Mouse (Mus musculus): Measurements from ENCODE around the gene Stk38l. TPM values are rescaled to one million over a fixed set of nuclear protein-coding genes. Genes with fewer than 3 reads are reported as not detected.

Stk38l gene
- polyA plus RNA-seq, 1 experiment from 2014 or later: 14.7 TPM

DNA sequence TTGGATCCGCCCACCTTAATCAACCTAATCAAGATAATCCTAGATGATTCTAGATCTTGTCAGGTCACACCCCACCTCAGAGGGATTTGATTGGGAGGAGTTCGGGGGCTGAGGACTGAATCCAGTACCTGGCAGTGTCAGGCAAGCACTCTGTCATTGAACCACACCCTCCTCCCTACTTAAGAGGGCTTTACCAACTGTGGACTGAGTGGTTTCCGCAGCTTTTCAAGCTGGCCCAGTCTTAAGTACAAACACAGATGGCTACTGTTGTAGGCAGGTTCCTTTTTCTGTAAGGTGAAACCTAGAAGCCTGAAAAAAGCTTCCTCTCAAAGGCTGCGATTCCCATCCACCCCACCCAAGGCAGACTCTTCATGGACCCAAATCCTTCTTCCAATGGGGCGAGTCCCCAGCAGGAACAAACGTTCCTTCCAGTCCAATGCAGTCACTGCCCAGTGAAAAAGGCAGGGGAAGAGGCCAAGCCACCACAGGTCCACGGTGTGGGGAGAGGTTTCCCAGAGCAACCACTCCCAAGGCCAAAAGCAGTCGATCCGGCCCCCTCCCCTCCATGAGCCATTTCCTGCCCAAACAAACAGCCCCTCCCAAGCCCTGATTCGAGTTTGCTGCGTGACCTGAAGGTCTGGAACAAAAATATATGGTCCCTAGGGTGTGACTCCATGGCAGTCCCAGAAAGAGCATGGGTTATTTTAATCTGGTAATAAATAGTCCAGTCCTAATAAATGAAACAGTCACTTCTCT, 22.5 kb upstream of the Stk38l start:
- no peak for ATAC-seq (ENCODE audit: low FRiP score, low read depth)
- H3K27ac ChIP-seq (replicated peaks): no peak overlapping the region
- H3K4me2 ChIP-seq: no peak overlapping the region
- no peaks in the 10 kb centered on the region for H3K9me3 ChIP-seq
- no peak overlapping the region for H3K4me3 ChIP-seq
- WGBS: 74% methylated on average over 11 of the region's 11 CpGs
- H3K36me3 ChIP-seq: no peaks in the 10 kb centered on the region
- no peak overlapping the region for H3K9ac ChIP-seq
- no peaks in the 10 kb centered on the region for H3K4me1 ChIP-seq (replicated peaks)
- H3K27me3 ChIP-seq: no peaks in the 10 kb centered on the region

DNA sequence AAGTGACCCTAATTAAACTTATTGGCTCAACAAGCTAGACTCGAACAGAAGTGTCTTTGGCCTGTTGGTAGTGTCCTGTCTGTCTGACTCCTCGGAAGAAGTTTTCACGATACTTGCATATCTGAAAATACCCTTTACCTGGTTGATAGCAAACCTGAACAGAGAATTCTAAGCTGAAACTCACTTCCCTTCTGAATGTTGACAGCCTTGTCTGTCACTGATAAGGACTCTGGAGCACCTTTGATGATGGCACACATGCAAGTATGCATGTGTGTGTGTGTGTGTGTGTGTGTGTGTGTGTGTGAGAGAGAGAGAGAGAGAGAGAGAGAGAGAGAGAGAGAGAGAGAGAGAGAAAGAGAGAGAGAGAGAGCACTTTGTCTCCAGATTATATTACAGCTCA, 21.4 kb upstream of the Stk38l start:
- no peak for ATAC-seq (ENCODE audit: low FRiP score, low read depth)
- H3K9ac ChIP-seq: no peak overlapping the region
- WGBS: 89% methylated on average over 3 of the region's 3 CpGs
- H3K36me3 ChIP-seq: no peaks in the 10 kb centered on the region
- no peaks in the 10 kb centered on the region for H3K27me3 ChIP-seq
- H3K4me1 ChIP-seq (replicated peaks): no peaks in the 10 kb centered on the region
- no peak overlapping the region for H3K27ac ChIP-seq (replicated peaks)
- H3K4me3 ChIP-seq: no peak overlapping the region
- no peak overlapping the region for H3K4me2 ChIP-seq
- no peaks in the 10 kb centered on the region for H3K9me3 ChIP-seq

DNA sequence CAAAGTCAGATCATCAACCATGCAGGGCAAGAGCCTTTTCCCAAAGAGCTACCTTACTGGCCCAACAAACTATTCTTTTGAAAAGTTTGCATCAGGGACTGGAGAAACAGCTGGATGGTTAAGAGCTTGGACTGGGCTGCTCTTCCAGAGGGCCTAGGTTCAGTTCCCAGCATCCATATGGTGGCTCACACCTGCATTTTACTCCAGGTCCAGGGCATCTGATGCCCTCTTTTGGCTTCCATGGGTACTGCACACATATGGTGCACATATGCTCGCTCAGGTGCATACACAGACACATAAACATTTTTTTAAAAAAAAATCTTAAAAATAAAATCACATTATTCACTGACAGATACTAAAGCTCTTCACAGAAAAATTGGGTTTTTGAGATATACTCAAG, 19.2 kb upstream of the Stk38l start:
- no peak for ATAC-seq (ENCODE audit: low FRiP score, low read depth)
- H3K4me1 ChIP-seq (replicated peaks): no peaks in the 10 kb centered on the region
- no peaks in the 10 kb centered on the region for H3K27me3 ChIP-seq
- WGBS: 97% methylated on average over 1 of the region's 1 CpGs
- H3K4me3 ChIP-seq: no peak overlapping the region
- no peak overlapping the region for H3K9ac ChIP-seq
- H3K27ac ChIP-seq (replicated peaks): no peak overlapping the region
- H3K36me3 ChIP-seq: no peaks in the 10 kb centered on the region
- H3K4me2 ChIP-seq: no peak overlapping the region
- H3K9me3 ChIP-seq: no peaks in the 10 kb centered on the region

DNA sequence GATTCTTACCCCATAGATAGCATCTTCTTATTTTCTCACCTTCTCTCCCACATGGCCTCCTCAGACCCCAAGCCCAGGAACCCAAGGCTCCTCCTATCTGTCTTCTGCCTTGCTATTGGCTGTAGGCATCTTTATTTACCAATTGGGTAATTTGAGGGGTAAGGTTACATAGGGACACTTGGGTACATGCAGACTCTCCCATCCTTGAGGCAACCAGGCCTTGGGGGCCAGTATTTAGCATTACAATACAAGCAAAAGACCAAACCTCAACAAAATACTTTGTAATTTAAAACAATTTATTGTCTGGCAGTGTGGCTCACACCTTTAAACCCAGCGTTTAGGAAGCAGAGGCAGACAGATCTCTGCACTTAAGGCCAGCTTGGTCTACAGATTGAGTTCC, 5.2 kb upstream of the Stk38l start:
- WGBS: 79% methylated on average over 1 of the region's 1 CpGs
- Histone ChIP-seq H3K27me3 (0 out of 2 replicates have a peak, but pooled peaks cover 5% of the 10 kb centered on the region), H3K9ac (no peak overlapping the region), H3K4me3 (no peak overlapping the region), H3K9me3 (no peaks in the 10 kb centered on the region), H3K36me3 (no peaks in the 10 kb centered on the region), H3K4me2 (no peak overlapping the region), H3K4me1 (replicated peaks) (no peaks in the 10 kb centered on the region), H3K27ac (replicated peaks) (no peak overlapping the region)
- no peak for ATAC-seq (ENCODE audit: low FRiP score, low read depth)

- H3K27ac ChIP-seq (replicated peaks): no peak overlapping the region
Measured at GRCm38 (mm10) chr6:146723805-146724204, 990 bp upstream of the Stk38l start.

GRCm38 (mm10) chr6:146725384-146725791, 593 bp downstream of the Stk38l start:
- Histone ChIP-seq H3K27ac (replicated peaks) (peak overlapping the region; percentile 88), H3K4me2 (peak overlapping the region; percentile 72), H3K36me3 (no peaks in the 10 kb centered on the region), H3K9ac (peak overlapping the region; percentile 74), H3K4me3 (peak overlapping the region; percentile 90), H3K27me3 (no peaks in the 10 kb centered on the region), H3K9me3 (no peaks in the 10 kb centered on the region), H3K4me1 (replicated peaks) (peaks cover 9% of the 10 kb centered on the region)
- under 1% methylated on average over 30 of the region's 30 CpGs for WGBS
- ATAC-seq (ENCODE audit: low FRiP score, low read depth): peak; percentile 48

More at GRCm38 (mm10) chr6:146723805-146724204, 990 bp upstream of the Stk38l start:
- H3K36me3 ChIP-seq: no peaks in the 10 kb centered on the region
- WGBS: 93% methylated on average over 3 of the region's 3 CpGs
- H3K4me3 ChIP-seq: no peak overlapping the region
- H3K4me2 ChIP-seq: no peak overlapping the region
- H3K4me1 ChIP-seq (replicated peaks): peaks cover 9% of the 10 kb centered on the region
- no peaks in the 10 kb centered on the region for H3K27me3 ChIP-seq
- no peak overlapping the region for H3K9ac ChIP-seq
- H3K9me3 ChIP-seq: no peaks in the 10 kb centered on the region
- no peak for ATAC-seq (ENCODE audit: low FRiP score, low read depth)

- no peak overlapping the region for H3K9ac ChIP-seq
- H3K4me2 ChIP-seq: no peak overlapping the region
- H3K4me1 ChIP-seq (replicated peaks): peaks cover 22% of the 10 kb centered on the region
- no peaks in the 10 kb centered on the region for H3K36me3 ChIP-seq
- no peaks in the 10 kb centered on the region for H3K27me3 ChIP-seq
- WGBS: 91% methylated on average over 1 of the region's 1 CpGs
- no peak for ATAC-seq (ENCODE audit: low FRiP score, low read depth)
- no peak overlapping the region for H3K27ac ChIP-seq (replicated peaks)
- no peak overlapping the region for H3K4me3 ChIP-seq
- H3K9me3 ChIP-seq: no peaks in the 10 kb centered on the region
Measured at GRCm38 (mm10) chr6:146731031-146731430, 6.2 kb downstream of the Stk38l start.

- H3K4me2 ChIP-seq: no peak overlapping the region
- 34% methylated on average over 2 of the region's 2 CpGs for WGBS
- no peak overlapping the region for H3K4me3 ChIP-seq
- no peaks in the 10 kb centered on the region for H3K36me3 ChIP-seq
- ATAC-seq (ENCODE audit: low FRiP score, low read depth): no peak
- H3K9ac ChIP-seq: no peak overlapping the region
- H3K27ac ChIP-seq (replicated peaks): no peak overlapping the region
- H3K4me1 ChIP-seq (replicated peaks): peaks cover 20% of the 10 kb centered on the region
- no peaks in the 10 kb centered on the region for H3K27me3 ChIP-seq
- no peaks in the 10 kb centered on the region for H3K9me3 ChIP-seq
Measured at GRCm38 (mm10) chr6:146731692-146732091, 6.9 kb downstream of the Stk38l start.

DNA sequence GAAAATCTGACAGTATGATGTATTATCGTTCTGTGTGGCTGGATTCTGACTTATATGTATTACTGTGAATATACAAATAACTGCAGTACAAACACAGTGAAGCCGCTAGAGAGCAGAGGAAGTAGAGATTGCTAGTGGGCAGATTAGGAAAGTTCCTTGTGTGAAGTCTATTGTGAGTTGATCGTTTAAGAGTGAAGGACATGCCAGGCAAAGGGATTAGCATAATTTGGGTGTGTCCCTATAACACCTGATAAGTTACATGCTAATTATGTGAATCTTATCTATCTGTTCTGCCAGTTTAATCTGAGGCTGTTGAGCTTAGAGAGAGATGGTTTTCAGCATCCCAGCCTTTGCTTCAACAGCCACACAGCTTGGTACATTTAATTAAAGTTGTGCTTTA, 7.4 kb downstream of the Stk38l start:
- 77% methylated on average over 3 of the region's 3 CpGs for WGBS
- H3K4me1 ChIP-seq (replicated peaks): peaks cover 20% of the 10 kb centered on the region
- no peak overlapping the region for H3K4me2 ChIP-seq
- H3K27me3 ChIP-seq: no peaks in the 10 kb centered on the region
- no peak for ATAC-seq (ENCODE audit: low FRiP score, low read depth)
- no peak overlapping the region for H3K4me3 ChIP-seq
- H3K36me3 ChIP-seq: no peaks in the 10 kb centered on the region
- H3K27ac ChIP-seq (replicated peaks): no peak overlapping the region
- no peak overlapping the region for H3K9ac ChIP-seq
- no peaks in the 10 kb centered on the region for H3K9me3 ChIP-seq

DNA sequence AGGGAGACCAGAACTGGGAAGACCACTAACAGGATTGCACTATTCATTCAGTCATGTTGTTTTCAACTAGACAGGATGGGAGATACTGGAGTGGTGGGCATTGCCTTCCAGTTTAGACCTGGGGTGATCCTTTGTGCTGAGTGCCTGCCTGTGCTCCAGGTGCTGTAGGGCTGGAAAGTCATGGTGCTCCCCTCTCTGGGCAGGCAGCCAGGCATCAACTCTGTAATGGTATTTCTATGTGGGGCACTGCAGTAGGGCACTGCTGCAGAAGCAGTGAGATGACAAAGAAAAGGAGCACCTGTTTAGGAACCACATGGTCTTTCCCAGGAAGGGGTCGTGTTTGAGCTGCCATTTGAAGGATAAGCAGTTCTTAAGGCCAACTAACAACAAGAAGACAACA, 7.9 kb downstream of the Stk38l start:
- H3K27me3 ChIP-seq: no peaks in the 10 kb centered on the region
- no peaks in the 10 kb centered on the region for H3K36me3 ChIP-seq
- WGBS: 32% methylated on average over 1 of the region's 1 CpGs
- H3K4me3 ChIP-seq: no peak overlapping the region
- H3K4me1 ChIP-seq (replicated peaks): peaks cover 20% of the 10 kb centered on the region
- ATAC-seq (ENCODE audit: low FRiP score, low read depth): no peak
- H3K9me3 ChIP-seq: no peaks in the 10 kb centered on the region
- H3K27ac ChIP-seq (replicated peaks): no peak overlapping the region
- no peak overlapping the region for H3K4me2 ChIP-seq
- no peak overlapping the region for H3K9ac ChIP-seq

- Histone ChIP-seq H3K9ac (no peak overlapping the region), H3K4me3 (no peak overlapping the region), H3K27ac (replicated peaks) (no peak overlapping the region), H3K27me3 (no peaks in the 10 kb centered on the region), H3K9me3 (no peaks in the 10 kb centered on the region), H3K36me3 (no peaks in the 10 kb centered on the region), H3K4me2 (no peak overlapping the region), H3K4me1 (replicated peaks) (peaks cover 20% of the 10 kb centered on the region)
- 50% methylated on average over 1 of the region's 1 CpGs for WGBS
- ATAC-seq (ENCODE audit: low FRiP score, low read depth): no peak
Measured at GRCm38 (mm10) chr6:146733554-146733953, 8.8 kb downstream of the Stk38l start.

- 72% methylated on average over 1 of the region's 1 CpGs for WGBS
- no peak for ATAC-seq (ENCODE audit: low FRiP score, low read depth)
- Histone ChIP-seq H3K27me3 (no peaks in the 10 kb centered on the region), H3K9ac (no peak overlapping the region), H3K9me3 (no peaks in the 10 kb centered on the region), H3K4me1 (replicated peaks) (no peaks in the 10 kb centered on the region), H3K4me3 (no peak overlapping the region), H3K36me3 (no peaks in the 10 kb centered on the region), H3K27ac (replicated peaks) (no peak overlapping the region), H3K4me2 (no peak overlapping the region)
Measured at GRCm38 (mm10) chr6:146738889-146739288, 14.1 kb downstream of the Stk38l start.

- Histone ChIP-seq H3K27me3 (no peaks in the 10 kb centered on the region), H3K27ac (replicated peaks) (no peak overlapping the region), H3K4me2 (no peak overlapping the region), H3K9ac (no peak overlapping the region), H3K4me1 (replicated peaks) (no peaks in the 10 kb centered on the region), H3K9me3 (no peaks in the 10 kb centered on the region), H3K4me3 (no peak overlapping the region), H3K36me3 (no peaks in the 10 kb centered on the region)
- no peak for ATAC-seq (ENCODE audit: low FRiP score, low read depth)
Measured at GRCm38 (mm10) chr6:146740724-146741123, 15.9 kb downstream of the Stk38l start.

All from hindbrain, embryonic 15.5 days (tissue).